Mouse (Mus musculus): Measurements from ENCODE around the gene Fam69b. TPM values are rescaled to one million over a fixed set of nuclear protein-coding genes. Genes with fewer than 3 reads are reported as not detected.

The Fam69b gene
- total RNA-seq, 2 experiments from 2014 or later, result 13.8 to 16.8 TPM

DNA sequence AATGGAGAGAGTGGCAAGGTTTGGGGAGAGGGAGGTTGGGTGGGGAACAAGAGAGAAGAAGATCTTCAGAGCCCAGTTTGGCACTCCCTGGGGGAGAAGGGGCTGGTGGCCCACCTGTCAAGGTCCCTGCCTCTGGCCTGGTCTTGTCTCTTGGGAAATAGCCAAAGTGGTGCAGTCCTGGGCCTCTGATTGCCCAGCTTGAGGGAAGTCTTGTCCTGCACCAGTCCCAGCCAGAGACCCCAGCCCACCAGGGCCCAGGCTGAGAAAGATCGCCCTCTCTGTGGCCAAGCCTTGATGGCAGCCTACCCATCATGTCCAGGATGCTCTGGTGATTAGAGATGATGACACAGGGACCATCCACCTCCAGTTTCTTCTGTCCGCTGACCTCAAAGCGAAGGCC is 31.4 kb upstream of the Fam69b start:
- intact Hi-C loops (cut with DNase I), result no loop called here
- no peak for DNase-seq

DNA sequence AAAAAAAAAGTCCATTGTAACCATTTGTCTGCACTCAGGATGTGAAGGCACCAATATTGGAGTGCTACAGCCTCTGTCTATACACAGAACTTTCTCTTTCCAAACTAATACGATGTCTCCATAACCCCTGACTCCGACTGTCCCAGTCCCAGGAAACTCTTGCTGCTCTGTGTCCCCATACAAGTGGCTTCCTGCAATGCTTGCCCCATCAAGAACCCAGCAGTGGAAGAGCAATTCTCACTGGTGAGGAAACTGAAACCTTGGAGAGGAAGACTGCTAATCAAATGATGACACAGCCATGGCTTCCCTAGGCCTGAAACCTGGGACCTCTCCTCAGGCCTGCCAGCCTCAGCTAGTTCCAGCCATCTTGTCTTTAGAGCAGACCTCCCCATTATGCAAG is 30.4 kb upstream of the Fam69b start:
- intact Hi-C loops (cut with DNase I), result no loop called here

DNA sequence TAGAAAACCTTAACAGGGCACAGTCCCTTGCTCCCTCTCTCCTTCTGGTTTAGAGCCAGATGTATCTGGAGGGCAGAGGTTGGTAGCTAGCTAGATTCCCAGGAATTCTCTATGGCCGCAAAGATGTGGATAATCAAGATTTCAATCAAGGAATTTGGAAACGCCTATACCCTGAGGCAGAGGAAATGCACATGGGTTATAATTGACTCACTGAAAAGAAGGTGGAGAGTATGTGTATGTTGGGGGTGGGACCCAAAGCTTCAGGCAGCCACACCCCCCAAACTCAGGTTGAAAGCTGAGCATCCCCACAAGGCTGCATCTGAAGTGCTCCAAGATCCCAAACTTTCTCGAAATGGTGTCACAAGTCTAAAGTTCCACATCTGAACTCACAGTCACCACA is 29.8 kb upstream of the Fam69b start:
- intact Hi-C loops (cut with DNase I), result no loop called here
- DNase-seq, result no peak

More for the DNA sequence above, 30.4 kb upstream of the Fam69b start:
- no peak for DNase-seq

- intact Hi-C loops (cut with DNase I), result no loop called here
- DNase-seq, result no peak
These were observed 28.3 kb upstream of the Fam69b start for GRCm38 (mm10) chr2:26599965-26600364.

GRCm38 (mm10) chr2:26600664-26601063 is 27.6 kb upstream of the Fam69b start:
- intact Hi-C loops (cut with DNase I), result no loop called here
- no peak for DNase-seq

- no peak for DNase-seq
These were observed 26.7 kb upstream of the Fam69b start for GRCm38 (mm10) chr2:26601595-26601994.

GRCm38 (mm10) chr2:26602631-26603030 is 25.6 kb upstream of the Fam69b start:
- intact Hi-C loops (cut with DNase I), result loop anchor here (1.0 kb wide), 1 partner anchor 38 kb away; no protein-coding TSS in a partner anchor
- no peak for DNase-seq

More at GRCm38 (mm10) chr2:26601595-26601994, 26.7 kb upstream of the Fam69b start:
- intact Hi-C loops (cut with DNase I), result no loop called here

DNA sequence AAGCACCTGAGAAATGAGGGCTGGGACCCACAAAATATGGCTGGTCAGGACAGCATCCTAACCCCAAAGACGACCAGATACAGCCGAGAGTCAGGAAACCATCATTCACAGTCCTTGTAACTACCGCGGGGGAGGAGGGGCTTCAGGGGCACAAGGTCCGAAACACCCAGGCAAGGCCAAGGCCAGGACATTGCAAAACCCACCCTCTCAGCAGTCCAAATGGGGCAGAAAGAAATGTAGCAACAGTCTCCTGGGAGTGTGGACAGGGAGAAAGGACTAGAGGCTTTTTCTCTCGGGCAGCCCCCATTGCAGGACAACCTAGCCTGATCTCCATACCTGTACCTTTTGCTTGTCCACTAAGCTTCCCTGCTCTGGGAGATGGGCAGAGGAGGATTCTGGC is 25.1 kb upstream of the Fam69b start:
- DNase-seq, result no peak
- intact Hi-C loops (cut with DNase I), result loop anchor here (1.0 kb wide), 1 partner anchor 37 kb away; no protein-coding TSS in a partner anchor

DNA sequence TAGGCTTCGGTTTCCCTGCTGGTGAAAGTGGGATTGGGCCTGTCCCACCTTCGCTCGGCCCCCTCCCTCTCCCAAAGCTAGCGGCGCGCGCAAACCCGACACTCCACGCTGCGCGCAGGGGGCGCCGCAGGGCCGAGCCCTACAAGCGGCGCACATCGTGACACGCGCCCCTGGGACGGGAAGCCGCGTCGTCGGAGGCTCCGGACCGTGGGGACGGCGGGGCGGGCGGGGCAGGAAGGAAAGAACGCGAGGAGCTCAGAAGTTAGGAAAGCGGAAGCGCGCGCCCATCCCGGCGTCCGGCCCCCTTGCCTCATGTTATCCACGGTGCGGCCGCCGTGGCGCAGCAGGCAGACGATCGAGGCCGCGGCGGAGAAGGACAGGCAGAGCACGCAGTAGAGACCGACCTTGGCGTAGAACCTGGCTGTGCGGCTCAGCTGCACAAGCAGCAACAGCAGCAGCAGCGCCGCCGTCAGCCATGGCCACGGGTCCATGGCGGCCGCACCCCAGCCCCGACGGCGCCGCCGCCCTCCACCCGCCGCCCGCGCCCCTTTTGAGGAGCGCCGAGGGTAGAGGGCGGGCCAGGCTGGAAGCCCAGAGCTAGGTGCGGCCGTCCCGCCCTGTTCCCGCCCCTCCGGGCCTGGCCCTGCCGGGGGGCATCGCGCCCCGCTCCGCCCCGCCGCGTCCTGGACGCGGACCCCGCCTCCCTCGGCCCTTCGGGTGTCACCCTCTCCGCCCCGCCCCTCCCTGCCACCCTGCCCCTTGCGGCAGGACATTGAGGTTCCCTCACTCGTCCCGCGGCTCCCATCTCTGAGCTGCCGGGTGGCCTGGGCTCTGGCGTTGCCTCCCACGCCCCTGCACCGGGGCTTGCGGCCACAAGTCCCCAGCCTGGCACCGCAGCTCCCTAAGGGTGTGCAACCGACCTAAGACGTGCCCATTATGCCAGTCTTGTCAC is 24.3 kb upstream of the Fam69b start, which contains the start of gene Agpat2:
TSS of gene Agpat2 (minus strand) at position 698 of the 952 bp plus-strand sequence.
- peak; percentile 86 to 87 for DNase-seq
- intact Hi-C loops (cut with DNase I), result loop anchor here (1.0 kb wide), 1 partner anchor 36 kb away; no protein-coding TSS in a partner anchor

- intact Hi-C loops (cut with DNase I), result no loop called here
- DNase-seq, result no peak
These were observed 22.9 kb upstream of the Fam69b start for GRCm38 (mm10) chr2:26605331-26605730.

DNA sequence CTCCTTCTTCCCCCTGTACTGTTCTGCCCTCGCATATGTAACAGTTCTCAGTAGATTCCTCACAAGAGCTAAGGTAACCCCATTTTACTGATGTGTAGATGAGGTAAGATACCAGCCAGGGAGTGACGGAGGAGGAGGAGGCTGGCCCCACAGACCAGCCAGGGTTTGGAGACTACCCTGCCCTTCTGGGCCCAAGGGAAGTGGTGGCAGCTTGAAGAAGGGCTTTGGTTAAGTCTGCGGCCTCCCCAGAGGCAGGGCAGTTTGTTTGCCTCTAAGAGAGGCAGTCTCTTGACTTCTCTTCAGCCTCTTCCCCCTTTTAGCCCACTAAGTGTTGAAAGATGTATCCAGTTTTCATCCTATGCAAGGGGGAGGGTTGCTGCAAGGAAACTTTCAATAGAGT is 21.7 kb upstream of the Fam69b start:
- DNase-seq, result no peak
- intact Hi-C loops (cut with DNase I), result no loop called here

DNA sequence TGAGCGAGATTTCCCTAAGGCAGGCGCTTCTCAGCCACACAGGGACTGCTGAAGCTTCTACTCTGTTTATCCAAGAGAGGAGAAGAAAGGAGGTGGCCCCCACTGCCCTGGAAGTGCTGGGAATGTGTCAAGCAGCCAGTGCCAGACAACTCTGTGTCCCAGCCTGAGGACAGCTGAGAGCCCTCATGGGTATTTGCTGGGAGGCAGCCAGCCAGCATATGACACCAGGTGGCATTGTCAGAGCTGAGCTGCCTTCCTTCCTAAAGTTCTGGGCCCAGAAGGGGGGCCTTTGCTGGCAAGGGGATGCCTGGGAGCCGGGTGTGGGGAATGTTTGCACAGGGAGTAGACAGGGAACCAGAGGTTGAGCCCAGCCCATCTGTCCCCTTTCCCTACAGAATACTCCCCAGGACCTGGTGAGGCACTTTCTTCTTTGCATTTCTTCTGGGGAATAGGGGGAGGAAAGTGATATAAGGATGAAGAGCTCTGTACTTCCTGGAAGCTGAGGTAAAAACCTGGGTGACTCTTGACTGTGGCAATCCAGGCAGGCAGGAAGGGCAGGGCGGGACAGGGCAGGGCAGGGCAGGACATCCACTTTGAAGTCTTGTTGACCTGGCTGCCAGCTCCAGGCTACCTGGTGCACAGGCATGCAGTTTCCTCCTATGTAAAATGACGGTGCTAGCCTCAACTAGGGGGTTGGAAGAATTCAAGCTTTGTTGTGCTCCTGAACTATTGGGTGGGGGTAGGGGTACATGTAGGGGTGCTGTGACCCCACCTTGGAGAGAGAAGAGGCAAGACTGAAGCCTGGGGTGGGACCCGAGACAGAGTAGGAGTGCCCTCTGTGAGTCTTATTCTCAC is 21.0 kb upstream of the Fam69b start:
- intact Hi-C loops (cut with DNase I), result no loop called here
- DNase-seq, result peak; percentile 85 to 90

DNA sequence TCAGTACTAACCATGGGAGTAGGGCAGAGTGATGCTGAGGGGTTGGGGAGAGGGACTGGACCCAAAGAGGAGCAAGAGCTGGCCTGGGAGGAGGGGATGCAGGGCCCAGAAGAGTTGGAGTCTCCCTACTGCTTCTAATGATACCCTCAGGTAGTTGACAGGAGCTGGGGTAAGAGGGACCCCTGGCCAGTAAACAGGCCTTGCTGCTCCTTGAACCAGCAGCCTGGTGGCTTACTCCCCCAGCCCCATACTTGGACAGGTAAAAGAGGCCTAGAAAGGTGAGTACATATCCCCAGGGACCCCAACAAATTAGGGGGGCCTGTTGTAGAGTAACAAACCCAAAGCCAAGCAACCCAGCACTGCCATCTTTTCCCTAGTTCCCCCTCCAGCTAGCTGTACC is 19.5 kb upstream of the Fam69b start:
- intact Hi-C loops (cut with DNase I), result no loop called here

DNA sequence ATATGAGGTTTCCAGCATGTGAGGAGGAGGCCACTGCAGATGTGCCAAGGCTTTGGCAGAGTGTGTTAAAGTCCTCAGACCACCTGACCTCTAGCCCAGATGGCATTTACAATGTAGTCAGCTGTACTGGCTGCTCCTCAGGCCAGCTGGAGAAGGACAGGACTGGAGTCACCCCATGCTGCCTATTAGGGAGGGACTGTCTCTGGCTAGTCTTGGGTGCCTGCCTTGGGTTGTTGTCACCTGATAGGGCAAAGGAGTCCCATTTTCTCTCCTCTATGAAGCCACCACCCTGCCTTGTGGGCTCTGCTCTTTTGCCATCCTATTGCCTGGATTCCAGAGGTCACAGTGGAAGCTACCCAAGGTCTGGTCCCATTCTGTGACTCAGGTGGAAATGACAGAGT is 19.0 kb upstream of the Fam69b start:
- intact Hi-C loops (cut with DNase I), result no loop called here
- peak; percentile 81 to 82 for DNase-seq

More for the DNA sequence above, 19.5 kb upstream of the Fam69b start:
- no peak for DNase-seq

GRCm38 (mm10) chr2:26610526-26610925 is 17.7 kb upstream of the Fam69b start:
- intact Hi-C loops (cut with DNase I), result no loop called here
- no peak for DNase-seq

- DNase-seq, result no peak
- intact Hi-C loops (cut with DNase I), result no loop called here
These were observed 17.2 kb upstream of the Fam69b start for GRCm38 (mm10) chr2:26611054-26611453.

DNA sequence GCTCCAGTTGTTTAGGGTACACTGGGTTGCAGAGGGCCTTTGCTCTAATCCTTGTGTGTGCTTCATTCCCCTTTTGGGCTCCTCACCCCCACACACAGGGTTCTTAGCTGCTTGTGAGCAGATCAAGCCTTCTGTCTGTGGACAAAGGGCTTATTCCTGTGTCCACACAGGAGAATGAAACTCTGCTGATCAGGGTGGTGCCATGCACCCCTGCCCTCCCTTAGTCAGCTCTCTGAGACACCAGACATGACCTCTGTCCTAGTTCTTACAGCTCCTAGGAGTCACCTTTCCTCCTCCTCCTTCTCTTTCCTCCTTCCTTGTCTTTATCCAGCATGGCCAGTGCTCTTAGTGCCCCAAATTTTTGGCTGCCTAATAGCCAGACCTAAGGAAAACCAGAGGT is 16.4 kb upstream of the Fam69b start:
- intact Hi-C loops (cut with DNase I), result no loop called here
- no peak for DNase-seq

DNA sequence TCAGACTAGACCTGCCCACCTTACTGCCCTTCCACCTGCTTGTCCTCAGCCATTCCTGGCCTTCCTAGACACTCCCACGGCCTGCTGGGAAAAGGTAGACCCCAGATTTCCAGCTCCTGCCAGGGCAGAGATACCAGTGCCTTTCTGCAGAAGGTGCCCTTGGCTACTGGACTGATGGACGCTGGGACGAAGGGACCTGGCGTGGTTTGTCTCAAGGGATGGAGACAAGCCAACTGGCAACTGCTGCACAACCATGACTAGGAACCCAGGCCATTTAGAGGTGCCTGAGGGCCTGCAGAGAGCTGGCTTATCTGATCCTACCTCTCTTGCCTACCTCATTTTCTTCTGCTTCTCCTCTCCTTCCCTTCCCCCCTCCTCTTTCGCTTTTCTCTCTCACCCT is 13.4 kb upstream of the Fam69b start:
- intact Hi-C loops (cut with DNase I), result no loop called here
- peak; percentile 68 to 77 for DNase-seq

DNA sequence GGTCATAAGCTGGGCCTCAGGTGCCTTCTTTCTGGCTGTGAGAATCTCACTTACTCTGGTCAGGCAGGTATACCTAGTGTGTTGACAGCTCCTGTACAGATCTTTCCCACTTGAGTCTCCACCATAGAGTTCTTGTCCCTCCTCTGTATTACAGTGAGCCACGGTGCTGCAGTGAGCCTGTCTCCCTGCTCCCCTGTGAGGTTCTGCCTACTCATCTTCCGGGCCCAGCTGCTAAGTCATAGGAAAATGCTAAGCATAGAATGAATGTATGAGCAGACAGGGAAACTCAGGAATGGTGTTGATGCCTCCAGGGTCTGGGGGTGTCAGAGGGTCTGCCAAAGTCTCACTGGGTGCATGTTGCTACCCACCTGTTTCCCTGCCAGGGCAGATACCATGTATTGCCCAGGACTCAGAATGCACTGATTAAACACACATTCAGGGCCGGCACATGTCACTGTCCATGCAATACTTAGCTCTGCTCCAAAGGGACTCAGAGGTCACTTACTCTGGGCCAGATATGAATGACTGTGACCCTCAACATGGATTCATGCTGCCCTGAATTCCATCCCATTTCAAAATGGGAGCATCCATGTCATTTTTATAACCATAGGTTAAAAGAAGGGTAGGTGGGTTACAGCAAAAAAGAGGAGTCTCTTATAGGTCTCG is 12.7 kb upstream of the Fam69b start:
- DNase-seq, result no peak
- intact Hi-C loops (cut with DNase I), result no loop called here

GRCm38 (mm10) chr2:26617331-26617730 is 10.9 kb upstream of the Fam69b start:
- intact Hi-C loops (cut with DNase I), result no loop called here
- no peak for DNase-seq

GRCm38 (mm10) chr2:26617928-26618327 is 10.3 kb upstream of the Fam69b start:
- intact Hi-C loops (cut with DNase I), result no loop called here
- DNase-seq, result no peak

Measured in heart, postnatal 10 days (tissue).